In genomic region chr16:91192672-91193354, GRCm38 (mm10) we compare ENCODE assay signal across 17 mouse cellular contexts. TPM values are rescaled to one million over a fixed set of nuclear protein-coding genes. Genes with fewer than 3 reads are reported as not detected.
DNase-seq lines count a peak whose midpoint lies in the region; ATAC-seq lines count a peak whose summit lies in the region.
"Had no signal": no experiment of that assay in that cellular context is flagged by ENCODE, and none has a peak within 500 bp of the region (broad histone marks: within the 10 kb centered on the region; RNA-seq: fewer than 3 reads in every experiment).

No protein-coding gene starts in this region.

- ATAC-seq in midbrain, embryonic 16.5 days: no peak
- peak; percentile 55 for ATAC-seq in forebrain, embryonic 13.5 days
- ATAC-seq in neural tube, embryonic 15.5 days (ENCODE audit: low FRiP score): peak; percentile 64
- ATAC-seq: lung, postnatal 0 days had no signal

- peaks cover 28% of the 10 kb centered on the region for H3K4me1 ChIP-seq in midbrain, embryonic 10.5 days
- H3K4me1 ChIP-seq in midbrain, embryonic 16.5 days (ENCODE audit: control insufficient read depth, insufficient read depth, low read length): 0 out of 2 replicates have a peak, but pooled peaks cover 3% of the 10 kb centered on the region
- peaks cover 25% of the 10 kb centered on the region for H3K4me1 ChIP-seq in forebrain, embryonic 13.5 days
- H3K4me1 ChIP-seq in limb, embryonic 10.5 days: peaks cover 33% of the 10 kb centered on the region
- H3K4me1 ChIP-seq in neural tube, embryonic 15.5 days: peaks cover 17% of the 10 kb centered on the region
- peaks cover 6% of the 10 kb centered on the region for H3K4me1 ChIP-seq in heart, embryonic 10.5 days

- H3K4me3 ChIP-seq in midbrain, embryonic 10.5 days: peak overlapping the region; percentile 22; the same call in 1 of the 2 replicates
- H3K4me3 ChIP-seq in midbrain, embryonic 16.5 days (ENCODE audit: low read depth, low read length): no peak overlapping the region
- no peak overlapping the region for H3K4me3 ChIP-seq in forebrain, embryonic 13.5 days
- no peak overlapping the region for H3K4me3 ChIP-seq in limb, embryonic 10.5 days
- no peak overlapping the region for H3K4me3 ChIP-seq in neural tube, embryonic 15.5 days (replicated peaks)
- no peak overlapping the region for H3K4me3 ChIP-seq in heart, embryonic 10.5 days
- H3K4me3 ChIP-seq: erythroblast, embryonic 14.5 days; left cerebral cortex, adult 2 months had no signal

- H3K9me3 ChIP-seq in midbrain, embryonic 10.5 days (replicated peaks): peaks cover 15% of the 10 kb centered on the region
- H3K9me3 ChIP-seq in midbrain, embryonic 16.5 days (replicated peaks; ENCODE audit: control insufficient read depth, low read length, poor library complexity, severe bottlenecking): no peaks in the 10 kb centered on the region; the same call in 1 of the 2 replicates
- peaks cover 14% of the 10 kb centered on the region for H3K9me3 ChIP-seq in forebrain, embryonic 13.5 days (replicated peaks)
- H3K9me3 ChIP-seq in limb, embryonic 10.5 days (replicated peaks): no peaks in the 10 kb centered on the region
- no peaks in the 10 kb centered on the region for H3K9me3 ChIP-seq in neural tube, embryonic 15.5 days (replicated peaks)
- no peaks in the 10 kb centered on the region for H3K9me3 ChIP-seq in heart, embryonic 10.5 days

- WGBS in midbrain, embryonic 10.5 days: 16% methylated on average over 15 of the region's 15 CpGs
- 10% methylated on average over 15 of the region's 15 CpGs for WGBS in midbrain, embryonic 16.5 days
- 5% methylated on average over 15 of the region's 15 CpGs for WGBS in forebrain, embryonic 13.5 days
- 39% methylated on average over 15 of the region's 15 CpGs for WGBS in limb, embryonic 10.5 days
- WGBS in neural tube, embryonic 15.5 days: 5% methylated on average over 15 of the region's 15 CpGs
- 76% methylated on average over 15 of the region's 15 CpGs for WGBS in heart, embryonic 10.5 days

- no peak overlapping the region for H3K9ac ChIP-seq in midbrain, embryonic 16.5 days (ENCODE audit: low read depth, low read length)
- H3K9ac ChIP-seq in forebrain, embryonic 13.5 days: no peak overlapping the region
- no peak overlapping the region for H3K9ac ChIP-seq in neural tube, embryonic 15.5 days (replicated peaks)

- peak; percentile 66 for DNase-seq in midbrain, embryonic 10.5 days (ENCODE audit: low spot score)
- no peak for DNase-seq in limb, embryonic 10.5 days (ENCODE audit: low spot score)
- no peak for DNase-seq in MN1 (ENCODE audit: low spot score)
- DNase-seq in heart, embryonic 10.5 days (ENCODE audit: low spot score): no peak
- no peak for DNase-seq in thymus, postnatal 36 days
- DNase-seq: cerebellum, postnatal 14 days; gastrocnemius, postnatal 25 days; kidney, adult 9 months had no signal

- H3K36me3 ChIP-seq in midbrain, embryonic 10.5 days: no peaks in the 10 kb centered on the region
- no peaks in the 10 kb centered on the region for H3K36me3 ChIP-seq in midbrain, embryonic 16.5 days (ENCODE audit: control insufficient read depth, insufficient read depth, low read length)
- no peaks in the 10 kb centered on the region for H3K36me3 ChIP-seq in forebrain, embryonic 13.5 days (ENCODE audit: poor library complexity, severe bottlenecking)
- no peaks in the 10 kb centered on the region for H3K36me3 ChIP-seq in limb, embryonic 10.5 days
- no peaks in the 10 kb centered on the region for H3K36me3 ChIP-seq in neural tube, embryonic 15.5 days
- no peaks in the 10 kb centered on the region for H3K36me3 ChIP-seq in heart, embryonic 10.5 days

- peaks cover 83% of the 10 kb centered on the region for H3K27me3 ChIP-seq in midbrain, embryonic 10.5 days (ENCODE audit: low read depth, poor library complexity, severe bottlenecking)
- peaks cover 8% of the 10 kb centered on the region; the same call in 1 of the 2 replicates for H3K27me3 ChIP-seq in midbrain, embryonic 16.5 days (ENCODE audit: control insufficient read depth, insufficient read depth, low read depth, low read length)
- H3K27me3 ChIP-seq in forebrain, embryonic 13.5 days: peaks cover 64% of the 10 kb centered on the region
- H3K27me3 ChIP-seq in limb, embryonic 10.5 days (ENCODE audit: low read depth, poor library complexity, severe bottlenecking): peaks cover 65% of the 10 kb centered on the region
- H3K27me3 ChIP-seq in neural tube, embryonic 15.5 days (replicated peaks): peaks cover 71% of the 10 kb centered on the region
- peaks cover 17% of the 10 kb centered on the region for H3K27me3 ChIP-seq in heart, embryonic 10.5 days (ENCODE audit: insufficient read depth, poor library complexity, severe bottlenecking)

- no peak overlapping the region for H3K4me2 ChIP-seq in midbrain, embryonic 16.5 days (ENCODE audit: low read length)
- H3K4me2 ChIP-seq in forebrain, embryonic 13.5 days: peak overlapping the region; percentile 27
- peak overlapping the region; percentile 11; the same call in 1 of the 2 replicates for H3K4me2 ChIP-seq in neural tube, embryonic 15.5 days

- H3K27ac ChIP-seq in midbrain, embryonic 10.5 days (replicated peaks): peak overlapping the region; percentile 68
- H3K27ac ChIP-seq in midbrain, embryonic 16.5 days (ENCODE audit: low read length): no peak overlapping the region
- H3K27ac ChIP-seq in forebrain, embryonic 13.5 days: no peak overlapping the region
- H3K27ac ChIP-seq in limb, embryonic 10.5 days: 0 out of 2 replicates have a peak overlapping the region, but pooled peaks have one; percentile 34
- H3K27ac ChIP-seq in neural tube, embryonic 15.5 days (replicated peaks): peak overlapping the region; percentile 56
- no peak overlapping the region for H3K27ac ChIP-seq in heart, embryonic 10.5 days
- H3K27ac ChIP-seq: left cerebral cortex, adult 2 months had no signal

RNA-seq across cellular contexts. Expression of gene Olig2, which starts 32.4 kb away (rescaled TPM):
- 7.4 and 7.6 TPM in 2 replicates for polyA plus RNA-seq in midbrain, embryonic 10.5 days (2016; fragmentation: Nextera tagmentation; extraction: Ambion mirVana)
- 8.5 and 9.9 TPM in 2 replicates for polyA plus RNA-seq in midbrain, embryonic 16.5 days (2015; fragmentation: Nextera tagmentation; extraction: Ambion mirVana)
- 6.3 and 8.4 TPM in 2 replicates for polyA plus RNA-seq in forebrain, embryonic 13.5 days (2015; fragmentation: Nextera tagmentation; extraction: Ambion mirVana)
- 0.08 TPM in 1 of 2 replicates, not detected in the other for polyA plus RNA-seq in limb, embryonic 10.5 days (2016; fragmentation: Nextera tagmentation; extraction: Ambion mirVana)
- polyA plus RNA-seq in neural tube, embryonic 15.5 days (2015; fragmentation: Nextera tagmentation; extraction: Ambion mirVana): 8.5 and 9.9 TPM in 2 replicates
- not detected in 2 replicates for polyA plus RNA-seq in heart, embryonic 10.5 days (2016; fragmentation: Nextera tagmentation; extraction: Ambion mirVana)
- polyA plus RNA-seq: erythroblast, embryonic 14.5 days; heart, embryonic 16.5 days; liver, adult 2 months; lung, postnatal 0 days; stomach, embryonic 16.5 days had no signal

Comparison
In these comparisons a context has a peak if more than half of its experiments do, and no peak if none do; other contexts are left out.
1. H3K27ac ChIP-seq: peak in midbrain, embryonic 10.5 days (single experiment), limb, embryonic 10.5 days (single experiment) and neural tube, embryonic 15.5 days (single experiment); none in midbrain, embryonic 16.5 days (single experiment), forebrain, embryonic 13.5 days (single experiment) and heart, embryonic 10.5 days (single experiment).